Mouse (Mus musculus): ENCODE results near the gene Dynlt1f.
"Not testable (repeated sequence)": the region's sequence is repeated elsewhere in the genome, so short reads cannot be mapped to it uniquely, and the experiment has no call there.

The Dynlt1f gene

GRCm38 (mm10) chr17:6630398-6630797 is 25.3 kb downstream of the Dynlt1f start:
- DNase-seq (ENCODE audit: low read depth in 1 of 2, low spot score in 2 of 2), result not testable (repeated sequence)

GRCm38 (mm10) chr17:6624926-6625558 is 30.7 kb downstream of the Dynlt1f start:
- DNase-seq (ENCODE audit: low read depth in 1 of 2, low spot score in 2 of 2), result not testable (repeated sequence)

- DNase-seq (ENCODE audit: low read depth in 1 of 2, low spot score in 2 of 2), result not testable (repeated sequence)
Measured at GRCm38 (mm10) chr17:6621976-6622375, 33.7 kb downstream of the Dynlt1f start.

DNA sequence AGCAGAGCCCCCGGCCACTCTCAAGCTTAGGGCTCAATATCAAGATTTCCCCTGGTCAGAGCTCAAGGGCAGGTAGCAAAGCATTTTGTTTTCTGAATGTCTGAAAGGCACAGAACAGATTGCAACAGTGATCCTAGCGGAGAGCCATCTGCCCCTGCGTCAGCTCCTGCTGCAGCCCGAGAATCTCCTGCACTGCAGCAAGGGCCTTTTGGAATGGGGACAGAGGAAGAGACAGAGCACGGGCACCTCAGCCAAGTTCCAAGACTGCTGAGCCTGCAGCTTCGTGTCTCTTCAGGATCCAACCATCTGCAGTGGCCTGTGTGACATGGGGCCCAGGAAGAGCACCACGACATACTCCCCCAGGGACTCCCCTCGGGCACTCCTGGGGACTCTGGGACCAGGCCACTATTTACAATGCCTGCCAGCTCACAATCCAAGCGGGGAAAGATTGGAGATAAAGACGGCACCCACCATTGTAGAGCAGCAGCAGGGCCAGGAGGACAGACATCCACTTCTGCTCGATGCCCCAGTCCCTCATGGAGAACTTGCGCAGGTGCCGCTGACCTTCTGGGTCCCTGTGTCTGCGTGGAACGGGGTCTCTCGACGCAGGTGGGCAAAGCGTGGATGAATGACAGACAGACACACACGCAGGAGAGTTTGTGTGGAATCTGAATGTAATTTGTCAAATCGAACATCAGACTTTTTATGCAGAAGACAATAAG is 34.8 kb downstream of the Dynlt1f start:
- DNase-seq (ENCODE audit: low read depth in 1 of 2, low spot score in 2 of 2), result not testable (repeated sequence)

DNA sequence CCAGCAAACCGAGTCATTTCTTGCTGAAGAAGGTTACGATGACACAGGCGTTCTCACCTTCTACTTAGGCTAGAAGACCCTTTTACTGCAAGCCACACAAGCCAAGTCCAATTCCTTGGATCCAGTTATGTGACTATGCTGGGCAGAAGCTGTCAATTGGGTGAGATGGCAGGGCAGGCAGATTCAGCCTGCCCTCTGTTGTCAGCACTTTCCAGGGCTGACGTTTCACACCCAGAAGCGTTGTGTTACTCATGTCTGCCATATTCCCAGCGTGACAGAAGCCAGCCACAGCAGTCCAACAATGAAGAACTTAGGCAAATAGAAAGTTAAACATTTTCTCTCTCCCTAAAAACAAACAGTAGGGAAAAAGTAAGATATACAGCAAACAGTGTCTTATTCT is 35.7 kb downstream of the Dynlt1f start:
- not testable (repeated sequence) for DNase-seq (ENCODE audit: low read depth in 1 of 2, low spot score in 2 of 2)

GRCm38 (mm10) chr17:6619271-6619670 is 36.4 kb downstream of the Dynlt1f start:
- not testable (repeated sequence) for DNase-seq (ENCODE audit: low read depth in 1 of 2, low spot score in 2 of 2)

DNA sequence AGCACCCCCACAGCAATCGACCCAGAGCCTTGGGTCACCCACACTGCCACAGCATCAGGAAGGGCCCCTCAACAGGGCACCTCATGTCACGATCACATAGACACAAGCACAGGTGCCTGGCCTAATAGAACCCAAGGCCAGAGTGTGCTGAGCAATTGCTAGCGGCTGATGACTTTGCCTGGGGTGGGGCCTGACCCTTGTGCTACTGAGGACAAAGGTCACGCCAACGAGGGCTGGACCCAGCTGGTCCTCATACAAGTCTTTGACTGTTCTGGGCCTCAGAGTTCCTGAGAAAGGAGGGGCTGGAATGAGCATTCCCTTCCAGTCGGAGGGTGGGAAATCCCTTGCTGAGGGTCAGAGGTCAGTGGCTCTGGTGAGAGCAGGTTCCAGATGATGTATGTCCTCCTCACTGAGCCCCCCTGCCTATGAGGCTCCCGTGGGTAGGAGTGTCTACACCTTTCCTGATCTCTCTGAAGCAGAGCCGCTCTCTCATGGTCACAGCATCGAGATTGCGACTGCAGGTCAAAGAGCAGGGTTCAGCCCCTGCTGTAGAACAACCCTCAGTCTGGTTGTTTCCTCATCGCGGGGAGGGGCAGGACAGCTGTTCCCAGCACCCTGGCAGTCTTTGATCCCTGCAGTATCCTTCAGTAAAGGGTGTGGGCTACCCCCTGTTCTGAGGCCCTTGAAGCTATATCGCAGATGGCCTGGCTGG is 37.9 kb downstream of the Dynlt1f start:
- not testable (repeated sequence) for DNase-seq (ENCODE audit: low read depth in 1 of 2, low spot score in 2 of 2)

DNA sequence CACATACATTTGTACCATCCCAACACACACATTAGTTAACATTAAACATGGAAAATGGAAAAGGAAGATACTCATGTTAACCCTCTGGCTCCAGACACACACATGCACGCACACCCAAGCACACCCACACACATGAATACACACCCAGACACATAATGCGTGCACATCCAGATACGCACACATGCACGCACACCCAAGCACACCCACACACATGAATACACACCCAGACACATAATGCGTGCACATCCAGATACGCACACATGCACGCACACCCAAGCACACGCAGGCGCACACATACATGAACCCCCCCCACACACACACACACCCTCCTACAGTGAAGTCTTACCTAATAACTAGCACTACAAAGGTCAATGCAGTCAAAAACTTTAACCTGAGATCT is 39.0 kb downstream of the Dynlt1f start:
- DNase-seq (ENCODE audit: low read depth in 1 of 2, low spot score in 2 of 2), result not testable (repeated sequence)

DNA sequence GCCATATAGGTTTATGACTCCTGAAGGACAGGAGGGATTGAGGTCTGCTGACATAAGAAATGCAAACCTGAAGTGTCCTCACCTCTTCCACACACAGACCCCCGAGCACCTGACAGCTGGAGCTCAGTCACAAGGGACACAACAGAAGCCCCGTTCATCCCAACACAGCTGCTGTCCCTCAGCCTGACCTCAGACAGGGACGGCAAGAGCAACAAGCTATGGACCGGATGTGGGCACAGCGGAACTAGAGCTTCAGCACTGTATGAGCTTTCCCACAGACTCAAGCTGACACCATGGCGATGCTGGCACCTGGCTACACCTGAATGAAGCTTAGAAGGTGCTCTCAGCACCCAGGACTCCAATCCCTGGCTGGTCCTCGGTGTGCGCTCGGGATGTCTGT is 41.4 kb downstream of the Dynlt1f start:
- DNase-seq (ENCODE audit: low read depth in 1 of 2, low spot score in 2 of 2), result not testable (repeated sequence)

DNA sequence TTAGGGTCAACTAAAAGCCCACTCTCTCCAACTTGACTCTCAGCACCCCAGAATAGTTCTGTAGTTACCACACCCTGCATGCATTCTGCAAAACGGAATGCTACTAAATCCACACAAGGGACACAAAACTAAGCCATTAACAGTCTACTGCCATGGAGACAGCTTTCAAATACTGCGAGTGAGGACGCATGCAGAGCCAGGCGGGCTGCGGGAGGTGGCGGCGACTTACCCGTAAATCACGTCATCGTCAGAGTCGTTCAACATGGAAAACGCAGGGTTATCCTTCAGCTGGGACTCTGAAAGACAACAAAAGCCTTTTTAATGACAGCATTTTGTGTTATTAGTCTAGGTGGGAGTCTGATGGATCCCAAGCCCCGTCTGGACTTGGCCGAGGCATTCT is 42.2 kb downstream of the Dynlt1f start:
- DNase-seq (ENCODE audit: low read depth in 1 of 2, low spot score in 2 of 2), result not testable (repeated sequence)

DNA sequence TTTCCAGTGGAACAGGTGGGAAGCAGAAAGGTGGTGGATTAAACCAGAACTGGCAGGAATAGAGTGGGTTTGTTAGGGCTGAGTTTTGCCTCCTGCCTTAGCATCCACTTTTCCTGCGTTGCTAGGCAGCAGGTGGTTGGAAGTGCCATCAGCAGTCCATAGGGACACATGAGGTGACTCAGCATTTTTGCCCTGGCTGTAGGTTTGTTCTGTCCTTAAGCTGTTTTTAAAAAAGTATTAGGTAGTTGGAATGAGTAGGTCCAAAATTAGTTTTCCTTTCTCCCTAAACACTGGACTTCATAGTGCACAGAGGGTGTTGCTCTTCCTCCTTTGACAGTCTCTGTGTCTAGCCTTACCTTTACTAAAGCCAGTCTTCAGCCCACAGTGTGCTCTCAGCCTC is 50.4 kb downstream of the Dynlt1f start:
- DNase-seq (ENCODE audit: low read depth in 1 of 2, low spot score in 2 of 2), result not testable (repeated sequence)

DNA sequence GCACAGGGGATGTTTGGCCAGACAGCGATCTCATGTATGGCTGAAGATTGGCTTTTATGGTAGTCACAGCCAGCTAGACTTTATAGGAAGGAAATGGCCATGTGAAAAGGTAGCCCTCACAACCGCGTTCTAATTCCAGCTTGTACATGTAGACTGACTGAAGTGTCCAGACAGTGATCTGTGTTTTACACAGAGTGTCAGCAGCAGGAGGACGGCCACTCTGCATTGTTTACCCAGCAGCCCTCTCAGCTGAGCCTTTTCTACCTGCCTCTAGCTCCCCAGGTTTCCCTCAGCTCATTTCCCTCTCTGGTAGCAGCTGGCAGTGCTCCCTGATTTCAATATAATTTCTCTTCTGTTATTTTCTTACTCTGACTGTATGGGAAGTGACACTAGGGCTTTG is 53.5 kb downstream of the Dynlt1f start:
- DNase-seq (ENCODE audit: low read depth in 1 of 2, low spot score in 2 of 2), result not testable (repeated sequence)

- peak; percentile 33 to 59 for DNase-seq (ENCODE audit: low read depth in 1 of 2, low spot score in 2 of 2)
Measured at GRCm38 (mm10) chr17:6601204-6601911, 54.3 kb downstream of the Dynlt1f start, which contains the start of gene Dynlt1c. TSS of gene Dynlt1c (plus strand) at chr17:6601671.

DNA sequence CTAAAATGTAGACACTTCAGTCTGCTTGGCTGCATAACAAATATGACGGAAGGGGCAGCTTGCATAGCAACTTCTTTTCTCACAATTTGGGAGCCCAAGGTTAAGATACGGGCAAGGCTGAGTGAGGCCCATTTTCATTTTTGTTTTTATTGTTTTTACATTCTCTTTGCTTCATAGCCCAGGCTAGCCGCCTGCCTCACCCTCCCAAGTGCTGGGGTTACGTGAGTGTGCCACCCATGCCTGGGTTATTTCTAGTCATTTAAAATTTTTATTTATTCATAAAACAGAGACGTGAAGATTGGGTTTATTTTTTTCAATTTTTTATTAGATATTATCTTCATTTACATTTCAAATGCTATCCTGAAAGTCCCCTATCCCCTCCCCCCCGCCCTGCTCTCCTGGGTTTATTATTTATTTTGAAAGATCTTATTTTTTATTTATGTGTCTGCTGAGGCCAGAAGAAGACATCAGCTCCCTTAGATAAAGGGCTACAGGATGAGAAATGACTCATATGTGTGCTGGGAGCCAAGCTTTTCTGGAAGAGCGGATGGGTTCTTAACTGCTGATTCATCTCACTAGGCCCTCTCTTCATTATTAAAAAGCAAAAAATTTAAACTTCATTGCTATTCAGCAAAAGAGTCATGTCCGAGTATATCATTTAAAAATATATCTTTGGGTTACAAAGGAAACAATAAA is 55.3 kb downstream of the Dynlt1f start:
- not testable (repeated sequence) for DNase-seq (ENCODE audit: low read depth in 1 of 2, low spot score in 2 of 2)

DNA sequence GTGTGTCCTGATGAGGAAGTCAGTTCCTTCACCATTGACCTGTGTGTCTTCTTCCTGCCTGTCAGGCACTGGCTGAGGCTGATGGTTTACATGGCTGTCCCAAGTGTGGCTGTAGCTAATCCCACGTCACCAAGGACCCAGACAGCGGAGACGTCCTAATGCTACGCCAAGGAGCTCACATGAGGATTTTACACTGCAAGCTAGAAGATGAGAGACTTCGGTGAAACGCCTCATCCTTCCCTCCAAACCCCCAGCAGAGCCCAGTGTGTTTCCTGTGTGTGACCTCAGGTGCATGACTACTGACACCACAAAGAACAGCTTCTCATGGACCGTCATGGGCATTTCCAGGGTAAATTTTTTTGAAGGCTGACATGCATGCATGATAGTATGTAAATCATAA is 57.3 kb downstream of the Dynlt1f start:
- not testable (repeated sequence) for DNase-seq (ENCODE audit: low read depth in 1 of 2, low spot score in 2 of 2)
